Mouse (Mus musculus): ENCODE data around the gene Diras2.

- TF ChIP-seq EP300 (optimal IDR thresholded peaks at IDR 0.05) (no peak), CTCF (IDR thresholded peaks at IDR 0.05; ENCODE audit: low read depth) (peak; percentile 58)
Observed at GRCm38 (mm10) chr13:52476222-52476621, 54.9 kb downstream of the Diras2 start.

Data from stomach, postnatal 0 days (tissue).